Mouse (Mus musculus): ENCODE data around the gene Hsd3b4. TPM values are rescaled to one million over a fixed set of nuclear protein-coding genes. Genes with fewer than 3 reads are reported as not detected.
"Not testable (repeated sequence)": the region's sequence is repeated elsewhere in the genome, so short reads cannot be mapped to it uniquely, and the experiment has no call there.

The Hsd3b4 gene
- not detected for total RNA-seq (2021)
- long read RNA-seq, experiment 1, result 0 reads
- long read RNA-seq, experiment 2, result 0 reads

GRCm38 (mm10) chr3:98510414-98510813 is at the start of gene Hsd3b4:
Gene Hsd3b4, minus strand, starts transcription at chr3:98510514.
- H3K4me3 ChIP-seq; H3K27ac ChIP-seq; DNase-seq (ENCODE audit: low spot score in 2 of 2): not testable (repeated sequence)

- not testable (repeated sequence) for DNase-seq (ENCODE audit: low spot score in 2 of 2); H3K27ac ChIP-seq; H3K4me3 ChIP-seq
These were observed 40.5 kb upstream of the Hsd3b4 start for GRCm38 (mm10) chr3:98550832-98551231.

DNA sequence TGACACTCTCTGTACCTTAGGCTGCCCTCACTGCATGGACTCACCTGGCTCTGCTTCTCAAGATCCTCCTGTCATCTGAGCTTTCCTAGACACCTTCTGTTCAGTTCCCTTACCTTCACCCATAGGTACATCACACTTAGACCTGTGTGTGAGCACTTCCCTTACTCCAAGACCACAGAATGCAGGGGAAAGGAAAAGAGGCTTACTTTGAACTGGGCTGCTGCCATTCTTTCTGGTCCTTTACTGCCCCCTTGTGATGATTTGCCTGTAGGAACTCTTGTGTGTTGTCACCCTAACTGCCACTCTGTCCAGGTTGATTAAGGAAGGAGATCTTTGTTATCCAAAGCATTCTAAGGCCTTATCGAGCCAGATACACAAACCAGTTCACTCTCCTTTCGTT is 39.9 kb upstream of the Hsd3b4 start:
- DNase-seq (ENCODE audit: low spot score in 2 of 2); H3K4me3 ChIP-seq; H3K27ac ChIP-seq: not testable (repeated sequence)

GRCm38 (mm10) chr3:98548495-98548894 is 38.2 kb upstream of the Hsd3b4 start:
- DNase-seq (ENCODE audit: low spot score in 2 of 2); H3K27ac ChIP-seq; H3K4me3 ChIP-seq: not testable (repeated sequence)

GRCm38 (mm10) chr3:98547641-98548040 is 37.3 kb upstream of the Hsd3b4 start:
- not testable (repeated sequence) for H3K4me3 ChIP-seq

DNA sequence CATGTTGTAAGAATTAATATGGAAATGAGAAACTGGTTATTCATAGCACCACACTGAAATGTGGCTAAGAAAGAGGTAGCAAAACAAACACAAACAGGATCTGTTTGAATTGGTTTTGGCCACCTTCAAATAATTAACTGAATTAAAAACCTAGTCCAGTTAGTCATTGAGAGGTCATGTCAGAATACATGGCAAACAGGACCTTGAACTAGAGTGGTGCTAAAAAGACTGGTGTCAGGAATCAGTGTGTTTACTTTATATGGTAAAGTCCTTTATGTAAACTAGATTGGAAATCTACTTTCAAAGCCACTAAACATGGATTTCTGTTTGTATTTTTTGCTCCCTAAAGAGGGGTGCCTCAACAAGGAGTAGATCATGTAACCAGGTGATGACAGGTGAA is 14.7 kb upstream of the Hsd3b4 start:
- H3K4me3 ChIP-seq; H3K27ac ChIP-seq; DNase-seq (ENCODE audit: low spot score in 2 of 2): not testable (repeated sequence)

More at GRCm38 (mm10) chr3:98547641-98548040, 37.3 kb upstream of the Hsd3b4 start:
- H3K27ac ChIP-seq; DNase-seq (ENCODE audit: low spot score in 2 of 2): not testable (repeated sequence)

DNA sequence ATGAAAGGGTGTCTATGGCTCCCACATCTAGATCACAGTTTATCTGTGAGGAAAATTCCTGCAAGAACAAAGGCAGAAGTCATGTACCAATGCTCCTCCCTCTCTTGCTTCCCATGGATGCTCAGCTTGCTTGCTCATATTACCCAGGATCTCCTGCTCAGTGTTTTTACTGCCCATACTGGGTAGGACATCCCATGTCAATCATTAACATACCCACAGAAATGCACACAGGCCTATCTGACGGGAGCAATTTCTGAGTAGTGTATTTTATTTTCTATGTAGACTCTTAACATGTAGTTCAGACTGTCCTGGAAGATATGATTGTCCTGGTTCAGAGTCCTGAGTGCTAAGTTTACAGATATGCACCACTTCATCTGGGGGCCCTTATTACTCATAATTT is 14.2 kb upstream of the Hsd3b4 start:
- not testable (repeated sequence) for DNase-seq (ENCODE audit: low spot score in 2 of 2); H3K27ac ChIP-seq

GRCm38 (mm10) chr3:98522779-98523178 is 12.5 kb upstream of the Hsd3b4 start:
- H3K27ac ChIP-seq; DNase-seq (ENCODE audit: low spot score in 2 of 2); H3K4me3 ChIP-seq: not testable (repeated sequence)

More for the DNA sequence above, 14.2 kb upstream of the Hsd3b4 start:
- not testable (repeated sequence) for H3K4me3 ChIP-seq

DNA sequence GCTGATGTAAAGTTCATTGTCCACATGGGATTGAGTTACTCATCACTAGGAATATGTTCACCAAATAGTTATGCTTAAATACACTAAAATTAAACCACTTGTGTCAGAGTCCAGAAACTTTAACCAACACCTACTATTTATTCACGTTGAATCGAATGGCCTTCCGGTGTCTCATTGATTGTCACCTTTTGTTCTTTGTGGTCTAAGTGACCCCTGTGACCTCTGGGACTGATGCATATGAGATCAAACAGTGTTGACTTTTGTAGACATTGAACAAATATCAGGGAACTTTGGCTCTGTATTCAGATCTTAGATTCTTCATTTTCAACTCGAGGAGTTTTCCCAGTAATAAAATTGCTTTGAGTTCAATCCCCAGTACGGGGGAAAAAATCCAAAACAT is 3.1 kb downstream of the Hsd3b4 start:
- not testable (repeated sequence) for H3K27ac ChIP-seq; DNase-seq (ENCODE audit: low spot score in 2 of 2); H3K4me3 ChIP-seq

GRCm38 (mm10) chr3:98497401-98497800 is 12.9 kb downstream of the Hsd3b4 start:
- H3K27ac ChIP-seq; DNase-seq (ENCODE audit: low spot score in 2 of 2); H3K4me3 ChIP-seq: not testable (repeated sequence)

GRCm38 (mm10) chr3:98496762-98497161 is 13.6 kb downstream of the Hsd3b4 start:
- not testable (repeated sequence) for DNase-seq (ENCODE audit: low spot score in 2 of 2); H3K4me3 ChIP-seq; H3K27ac ChIP-seq

GRCm38 (mm10) chr3:98495055-98495454 is 15.3 kb downstream of the Hsd3b4 start:
- not testable (repeated sequence) for H3K27ac ChIP-seq; DNase-seq (ENCODE audit: low spot score in 2 of 2); H3K4me3 ChIP-seq

DNA sequence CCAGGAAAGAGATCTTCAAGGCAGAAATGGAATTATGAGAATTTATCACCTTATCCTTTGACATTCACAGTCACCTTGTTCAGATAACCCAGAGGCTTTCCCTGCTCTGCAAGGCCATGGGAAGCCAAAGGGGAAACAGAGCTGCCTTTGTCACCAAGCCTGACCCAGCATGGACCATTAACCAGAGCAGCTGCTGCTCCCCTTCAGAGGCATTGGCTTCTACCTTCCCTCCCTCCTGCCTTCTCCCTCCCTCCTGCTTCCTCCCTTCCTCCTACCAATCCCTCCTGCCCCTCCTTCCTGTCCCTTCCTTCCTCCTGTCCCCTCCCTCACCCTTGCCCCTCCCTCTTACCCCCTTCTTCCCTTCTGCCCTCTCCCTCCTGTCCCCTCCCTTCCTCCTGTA is 16.1 kb downstream of the Hsd3b4 start:
- not testable (repeated sequence) for H3K27ac ChIP-seq; H3K4me3 ChIP-seq; DNase-seq (ENCODE audit: low spot score in 2 of 2)

GRCm38 (mm10) chr3:98471499-98471898 is 38.8 kb downstream of the Hsd3b4 start:
- DNase-seq (ENCODE audit: low spot score in 2 of 2); H3K4me3 ChIP-seq; H3K27ac ChIP-seq: not testable (repeated sequence)

DNA sequence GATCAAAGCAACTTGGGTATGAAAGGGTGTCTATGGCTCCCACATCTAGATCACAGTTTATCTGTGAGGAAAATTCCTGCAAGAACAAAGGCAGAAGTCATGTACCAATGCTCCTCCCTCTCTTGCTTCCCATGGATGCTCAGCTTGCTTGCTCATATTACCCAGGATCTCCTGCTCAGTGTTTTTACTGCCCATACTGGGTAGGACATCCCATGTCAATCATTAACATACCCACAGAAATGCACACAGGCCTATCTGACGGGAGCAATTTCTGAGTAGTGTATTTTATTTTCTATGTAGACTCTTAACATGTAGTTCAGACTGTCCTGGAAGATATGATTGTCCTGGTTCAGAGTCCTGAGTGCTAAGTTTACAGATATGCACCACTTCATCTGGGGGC is 39.3 kb downstream of the Hsd3b4 start:
- not testable (repeated sequence) for H3K27ac ChIP-seq; H3K4me3 ChIP-seq; DNase-seq (ENCODE audit: low spot score in 2 of 2)

DNA sequence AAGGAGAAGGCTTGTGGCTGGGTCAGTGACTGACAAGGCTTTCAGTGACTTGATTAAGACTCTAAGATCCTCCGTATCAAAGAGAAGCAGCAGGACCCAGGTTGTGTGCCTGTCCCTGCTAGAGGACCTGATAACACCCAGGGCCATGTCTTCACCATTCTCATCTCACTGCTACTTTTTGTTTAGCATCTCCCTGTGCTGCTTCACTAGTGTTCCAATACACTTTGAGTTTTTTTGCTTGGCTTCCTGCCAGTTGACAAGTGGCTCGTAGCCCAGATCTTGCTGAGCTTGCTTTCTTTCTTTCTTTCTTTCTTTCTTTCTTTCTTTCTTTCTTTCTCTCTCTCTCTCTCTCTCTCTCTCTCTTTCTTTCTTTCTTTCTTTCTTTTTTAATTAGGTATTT is 41.0 kb downstream of the Hsd3b4 start:
- not testable (repeated sequence) for DNase-seq (ENCODE audit: low spot score in 2 of 2); H3K4me3 ChIP-seq

DNA sequence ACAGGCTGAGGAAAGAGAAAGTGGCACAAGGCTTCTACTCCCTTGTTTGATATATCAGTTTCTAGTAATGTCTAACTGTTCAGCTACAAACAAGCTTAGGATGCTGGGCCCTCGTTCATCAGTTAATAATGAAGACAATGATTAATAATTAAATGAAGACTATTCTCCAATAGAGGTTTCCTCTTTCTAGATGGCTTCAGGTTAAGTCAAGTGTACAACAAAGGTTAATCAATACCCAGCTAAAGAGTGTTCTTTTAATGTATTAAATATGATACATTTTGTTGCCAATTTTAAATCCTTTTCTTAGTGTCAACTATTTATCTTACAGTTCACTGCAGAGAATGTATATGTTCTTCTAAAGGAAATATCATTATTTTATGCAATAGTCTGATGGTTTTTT is 53.3 kb downstream of the Hsd3b4 start, which contains the start of gene Gm4450:
TSS of gene Gm4450 (minus strand) at position 101 of the 400 bp plus-strand sequence.
- H3K4me3 ChIP-seq; DNase-seq (ENCODE audit: low spot score in 2 of 2); H3K27ac ChIP-seq: not testable (repeated sequence)

More for the DNA sequence above, 41.0 kb downstream of the Hsd3b4 start:
- not testable (repeated sequence) for H3K27ac ChIP-seq

GRCm38 (mm10) chr3:98453786-98454185 is 56.5 kb downstream of the Hsd3b4 start:
- not testable (repeated sequence) for H3K4me3 ChIP-seq; H3K27ac ChIP-seq; DNase-seq (ENCODE audit: low spot score in 2 of 2)
